ENCODE assay signal across 8 mouse cellular contexts in the genomic region with DNA sequence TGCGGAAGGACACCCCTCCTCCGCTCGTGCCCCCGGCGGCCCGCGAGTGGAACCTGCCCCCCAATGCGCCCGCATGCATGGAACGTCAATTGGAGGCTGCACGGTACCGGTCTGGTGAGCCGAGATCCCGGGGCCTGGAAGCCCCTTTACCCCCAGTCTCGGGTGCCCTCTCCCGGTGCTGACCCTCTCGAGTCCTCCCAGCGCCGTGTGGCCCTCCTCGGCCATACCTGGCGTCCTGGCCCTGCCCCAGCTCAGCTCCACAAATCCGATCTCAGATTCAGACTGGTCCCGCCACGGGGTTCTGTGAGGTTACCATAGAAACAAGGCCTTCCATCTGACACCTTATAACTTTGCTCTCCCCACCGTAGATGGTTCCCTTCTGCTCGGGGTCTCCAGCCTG. TPM values are rescaled to one million over a fixed set of nuclear protein-coding genes. Genes with fewer than 3 reads are reported as not detected.
DNase-seq lines count a peak whose midpoint lies in the region; ATAC-seq and TF ChIP-seq lines count a peak whose summit lies in the region.

No protein-coding gene starts in this region.

- DNase-seq in cerebellum, postnatal 10 days = peak; percentile 80 to 82
- no peak for DNase-seq in cerebellum, adult 11 months
- no peak for DNase-seq in testis, postnatal 14 days (ENCODE audit: low spot score)
- DNase-seq in adrenal gland, postnatal 36 days = no peak
- no peak for DNase-seq in adrenal gland, postnatal 10 days

- ATAC-seq in intestine, postnatal 0 days = peak; percentile 60
- ATAC-seq in neural tube, embryonic 12.5 days (ENCODE audit: low FRiP score, low read depth) = peak; percentile 84

- H3K9me3 ChIP-seq in intestine, postnatal 0 days (ENCODE audit: control insufficient read depth) = no peaks in the 10 kb centered on the region
- no peaks in the 10 kb centered on the region for H3K9me3 ChIP-seq in neural tube, embryonic 12.5 days

- peak overlapping the region; percentile 90 for H3K27ac ChIP-seq in testis, adult 2 months (ENCODE audit: control insufficient read depth, insufficient read depth, low read depth, low read length)
- peak overlapping the region; percentile 60; the same call in 1 of the 2 replicates for H3K27ac ChIP-seq in intestine, postnatal 0 days (ENCODE audit: low read depth, low read length)
- no peak overlapping the region for H3K27ac ChIP-seq in neural tube, embryonic 12.5 days

- H3K4me3 ChIP-seq in testis, adult 2 months (ENCODE audit: control insufficient read depth, low read depth, low read length) = peak overlapping the region; percentile 94
- peak overlapping the region; percentile 91 for H3K4me3 ChIP-seq in intestine, postnatal 0 days (ENCODE audit: low read depth, low read length)
- peak overlapping the region; percentile 83 for H3K4me3 ChIP-seq in neural tube, embryonic 12.5 days

- H3K27me3 ChIP-seq in testis, adult 2 months (ENCODE audit: control insufficient read depth, insufficient read depth, low read length) = no peaks in the 10 kb centered on the region
- no peaks in the 10 kb centered on the region for H3K27me3 ChIP-seq in intestine, postnatal 0 days (replicated peaks; ENCODE audit: control insufficient read depth, insufficient read depth, low read length)
- no peaks in the 10 kb centered on the region for H3K27me3 ChIP-seq in neural tube, embryonic 12.5 days (replicated peaks)

- TF ChIP-seq CTCF in testis, adult 2 months (IDR thresholded peaks at IDR 0.05; ENCODE audit: control insufficient read depth, insufficient read depth, insufficient replicate concordance, low read depth, low read length) = no peak
- no peak for TF ChIP-seq CTCF in intestine, postnatal 0 days (IDR thresholded peaks at IDR 0.05; ENCODE audit: low read depth)

- 0% methylated on average over 26 of the region's 26 CpGs for WGBS in intestine, postnatal 0 days
- WGBS in neural tube, embryonic 12.5 days = under 1% methylated on average over 26 of the region's 26 CpGs

- H3K9ac ChIP-seq in intestine, postnatal 0 days (ENCODE audit: low read depth, low read length) = peak overlapping the region; percentile 96
- peak overlapping the region; percentile 93 for H3K9ac ChIP-seq in neural tube, embryonic 12.5 days

- no peaks in the 10 kb centered on the region for H3K4me1 ChIP-seq in testis, adult 2 months (ENCODE audit: control insufficient read depth, insufficient read depth, low read length)
- H3K4me1 ChIP-seq in intestine, postnatal 0 days (replicated peaks; ENCODE audit: control insufficient read depth, insufficient read depth, low read length) = no peaks in the 10 kb centered on the region; the same call in 1 of the 2 replicates
- peaks cover 23% of the 10 kb centered on the region for H3K4me1 ChIP-seq in neural tube, embryonic 12.5 days

- peak overlapping the region; percentile 95 for H3K4me2 ChIP-seq in intestine, postnatal 0 days (replicated peaks; ENCODE audit: low read depth)
- peak overlapping the region; percentile 89 for H3K4me2 ChIP-seq in neural tube, embryonic 12.5 days (replicated peaks)

- no peak; the same call in 1 of the 2 replicates for TF ChIP-seq POLR2A in testis, adult 2 months (IDR thresholded peaks at IDR 0.05; ENCODE audit: control insufficient read depth, low read depth, low read length)

- H3K36me3 ChIP-seq in testis, adult 2 months (ENCODE audit: control insufficient read depth, insufficient read depth, low read length) = peaks cover 4% of the 10 kb centered on the region
- peaks cover 30% of the 10 kb centered on the region for H3K36me3 ChIP-seq in intestine, postnatal 0 days (ENCODE audit: control insufficient read depth, insufficient read depth)
- peaks cover 38% of the 10 kb centered on the region for H3K36me3 ChIP-seq in neural tube, embryonic 12.5 days

RNA-seq across cellular contexts. Expression of a gene that starts 0.3 kb away (rescaled TPM):
- 68.0 and 69.0 TPM in 2 replicates for polyA plus RNA-seq in testis, adult 2 months (2012; rRNA removed)
- 556 and 605 TPM in 2 replicates for polyA plus RNA-seq in intestine, postnatal 0 days (2015; fragmentation: Nextera tagmentation; extraction: Ambion mirVana)
- 518 and 558 TPM in 2 replicates for polyA plus RNA-seq in neural tube, embryonic 12.5 days (2016; fragmentation: Nextera tagmentation; extraction: Ambion mirVana)
- total RNA-seq in adrenal gland, postnatal 36 days (2021) = 100 to 1,000 TPM; 351 to 362 TPM
- 100 to 1,000 TPM; 533 to 569 TPM for total RNA-seq in adrenal gland, postnatal 10 days (2021)

RNA-seq across cellular contexts. Expression of a gene that starts 0.4 kb away (rescaled TPM):
- polyA plus RNA-seq in testis, adult 2 months (2012; rRNA removed) = 50.4 and 55.8 TPM in 2 replicates
- 33.1 and 33.4 TPM in 2 replicates for polyA plus RNA-seq in intestine, postnatal 0 days (2015; fragmentation: Nextera tagmentation; extraction: Ambion mirVana)
- 99.3 and 102 TPM in 2 replicates for polyA plus RNA-seq in neural tube, embryonic 12.5 days (2016; fragmentation: Nextera tagmentation; extraction: Ambion mirVana)
- total RNA-seq in adrenal gland, postnatal 36 days (2021) = 10 to 100 TPM; 65.5 to 68.3 TPM
- total RNA-seq in adrenal gland, postnatal 10 days (2021) = 10 to 100 TPM; 59.0 to 60.8 TPM

RNA-seq across cellular contexts. Expression of a gene that starts 13.9 kb away (rescaled TPM):
- polyA plus RNA-seq in testis, adult 2 months (2012; rRNA removed) = 10.3 and 13.3 TPM in 2 replicates
- polyA plus RNA-seq in intestine, postnatal 0 days (2015; fragmentation: Nextera tagmentation; extraction: Ambion mirVana) = 0.20 and 0.31 TPM in 2 replicates
- polyA plus RNA-seq in neural tube, embryonic 12.5 days (2016; fragmentation: Nextera tagmentation; extraction: Ambion mirVana) = 2.6 and 3.1 TPM in 2 replicates
- under 1 TPM; 0.26 to 0.69 TPM for total RNA-seq in adrenal gland, postnatal 36 days (2021)
- total RNA-seq in adrenal gland, postnatal 10 days (2021) = 1 to 10 TPM in 1 of 2 experiments, under 1 TPM in 1; 0.75 to 2.8 TPM

RNA-seq across cellular contexts. Expression of a gene that starts 27.1 kb away (rescaled TPM):
- polyA plus RNA-seq in testis, adult 2 months (2012; rRNA removed) = 0.14 TPM in 1 of 2 replicates, not detected in the other
- 0.89 and 1.7 TPM in 2 replicates for polyA plus RNA-seq in intestine, postnatal 0 days (2015; fragmentation: Nextera tagmentation; extraction: Ambion mirVana)
- polyA plus RNA-seq in neural tube, embryonic 12.5 days (2016; fragmentation: Nextera tagmentation; extraction: Ambion mirVana) = 0.33 and 0.55 TPM in 2 replicates
- total RNA-seq in adrenal gland, postnatal 36 days (2021) = under 1 TPM; 0.66 to 0.76 TPM
- total RNA-seq in adrenal gland, postnatal 10 days (2021) = 1 to 10 TPM; 1.6 TPM

RNA-seq across cellular contexts. Expression of a gene that starts 54.9 kb away (rescaled TPM):
- 101 and 112 TPM in 2 replicates for polyA plus RNA-seq in testis, adult 2 months (2012; rRNA removed)
- not detected in 2 replicates for polyA plus RNA-seq in intestine, postnatal 0 days (2015; fragmentation: Nextera tagmentation; extraction: Ambion mirVana)
- polyA plus RNA-seq in neural tube, embryonic 12.5 days (2016; fragmentation: Nextera tagmentation; extraction: Ambion mirVana) = 0.22 TPM in 1 of 2 replicates, not detected in the other
- total RNA-seq in adrenal gland, postnatal 36 days (2021) = not detected
- total RNA-seq in adrenal gland, postnatal 10 days (2021) = not detected

Comparison
In these comparisons a context has a peak if more than half of its experiments do, and no peak if none do; other contexts are left out.
1. DNase-seq: peak in cerebellum, postnatal 10 days (2 of 2); none in cerebellum, adult 11 months (single experiment), testis, postnatal 14 days (single experiment), adrenal gland, postnatal 36 days (0 of 2) and adrenal gland, postnatal 10 days (single experiment).
2. Peak in every context shown above with its lines, with median percentiles within 50 percentile points of each other: H3K4me3 ChIP-seq.